Mouse (Mus musculus): ENCODE data around the gene Fbxl3.

The Fbxl3 gene

GRCm38 (mm10) chr14:103046677-103047076, 52.7 kb downstream of the Fbxl3 start, which contains the start of gene Acod1:
TSS of gene Acod1 (plus strand) at chr14:103046977.
- DNase-seq (ENCODE audit: extremely low read depth, insufficient read length, low spot score) = no peak

- DNase-seq (ENCODE audit: extremely low read depth, insufficient read length, low spot score) = no peak
These were observed 62.4 kb downstream of the Fbxl3 start for GRCm38 (mm10) chr14:103037016-103037415.

DNA sequence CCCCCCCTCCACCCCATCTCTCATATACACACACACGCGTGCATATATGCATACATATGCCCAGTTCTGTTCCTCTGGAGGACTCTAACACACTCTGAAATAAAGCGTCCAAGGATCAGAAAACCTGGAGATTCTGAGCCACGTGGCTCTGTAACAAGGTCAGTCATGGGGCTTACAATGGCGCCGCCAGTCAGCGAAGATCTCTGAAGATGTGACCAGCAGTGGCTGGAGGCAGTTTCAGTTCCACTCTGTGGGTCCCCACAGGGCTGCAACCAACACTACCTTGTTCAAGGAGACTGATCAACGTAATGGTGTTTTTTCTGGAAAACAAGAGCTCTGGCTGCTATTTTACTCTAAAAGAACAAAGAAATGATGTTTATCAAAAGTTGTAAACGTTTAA, 65.3 kb downstream of the Fbxl3 start:
- no peak for DNase-seq (ENCODE audit: extremely low read depth, insufficient read length, low spot score)

GRCm38 (mm10) chr14:103033271-103033823, 66.0 kb downstream of the Fbxl3 start:
- no peak for DNase-seq (ENCODE audit: extremely low read depth, insufficient read length, low spot score)

Data from 3134 (cell line).